Mouse (Mus musculus) thymus, postnatal 4 days (tissue): ENCODE results near the gene Tmem82.

ENCODE experiments used
- DNase-seq: peaks from one replicate; pipeline ENCODE4 v3.0.0; 2021

The Tmem82 gene

GRCm38 (mm10) chr4:141618565-141619243 is at the start of gene Tmem82:
TSS of gene Tmem82 (minus strand) at chr4:141618633.
- peak; percentile 77 for DNase-seq

GRCm38 (mm10) chr4:141664799-141665198 is 46.4 kb upstream of the Tmem82 start, which contains the start of gene Plekhm2:
TSS of gene Plekhm2 (minus strand) at chr4:141664899.
- DNase-seq: no peak

GRCm38 (mm10) chr4:141664011-141664745 is 45.7 kb upstream of the Tmem82 start:
- DNase-seq: peak; percentile 82

DNA sequence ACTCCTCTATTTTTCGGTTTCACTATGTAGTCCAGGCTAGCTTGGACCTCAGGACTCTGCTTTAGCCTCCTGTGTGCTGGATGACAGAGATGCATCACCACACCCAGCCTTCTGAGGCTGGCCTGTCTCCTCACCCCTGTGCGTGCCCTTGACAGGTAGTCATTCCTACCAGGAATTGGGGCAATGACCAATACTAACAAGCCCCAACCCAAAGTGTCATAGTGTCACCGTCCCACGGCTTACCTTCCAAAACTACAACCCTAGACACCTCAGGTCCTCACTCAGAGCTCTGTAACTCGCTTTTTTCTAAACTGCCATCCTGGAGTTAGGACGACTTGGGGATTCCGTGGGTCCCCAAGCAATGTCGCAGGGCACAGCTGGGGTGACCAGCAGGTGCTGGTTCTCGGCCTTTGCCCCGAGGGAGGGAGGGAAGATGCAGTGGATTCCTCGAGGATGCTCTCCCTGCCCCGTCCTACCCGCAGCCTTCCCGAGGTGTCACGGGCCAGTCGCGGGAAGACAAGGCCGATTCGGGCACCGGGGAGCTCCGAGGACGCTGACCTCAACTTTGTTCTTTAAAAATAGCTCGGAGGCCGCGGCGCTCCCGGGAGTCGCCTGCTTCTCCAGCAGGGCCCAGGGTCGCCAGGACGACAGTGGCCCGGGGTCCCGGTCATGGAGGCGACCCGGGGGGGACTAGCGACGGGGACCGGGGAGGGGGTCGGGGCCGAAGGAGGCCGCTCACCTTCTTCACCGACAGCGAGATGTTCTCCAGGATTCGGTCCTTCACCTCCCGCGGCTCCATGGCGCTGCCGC is 44.9 kb upstream of the Tmem82 start:
- DNase-seq: peak; percentile 53

GRCm38 (mm10) chr4:141660884-141661283 is 42.5 kb upstream of the Tmem82 start:
- no peak for DNase-seq

- DNase-seq: peak; percentile 53
Observed at GRCm38 (mm10) chr4:141659739-141660138, 41.3 kb upstream of the Tmem82 start.

- DNase-seq: no peak
Observed at GRCm38 (mm10) chr4:141658846-141659484, 40.5 kb upstream of the Tmem82 start.

DNA sequence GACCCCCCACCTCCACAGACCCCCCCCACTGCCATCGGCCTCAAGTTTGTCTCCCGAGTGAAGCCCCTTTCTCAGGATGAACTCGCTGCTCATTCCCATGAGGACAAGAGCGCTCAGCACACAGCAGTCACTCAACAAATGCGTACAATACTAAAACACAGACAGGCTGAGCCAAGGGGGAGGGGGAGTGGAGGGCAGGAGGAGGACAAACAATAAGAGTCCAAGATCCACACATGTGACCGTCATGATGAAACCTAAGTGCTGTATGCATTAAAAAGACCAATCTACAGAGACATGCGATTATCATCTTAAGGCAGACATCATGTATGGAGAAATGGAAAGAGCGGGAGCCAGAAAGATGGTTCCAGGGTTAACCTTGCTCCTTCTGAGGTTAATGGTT is 38.5 kb upstream of the Tmem82 start:
- DNase-seq: no peak

GRCm38 (mm10) chr4:141655908-141656608 is 37.6 kb upstream of the Tmem82 start:
- DNase-seq: no peak

GRCm38 (mm10) chr4:141654509-141654908 is 36.1 kb upstream of the Tmem82 start:
- DNase-seq: no peak

DNA sequence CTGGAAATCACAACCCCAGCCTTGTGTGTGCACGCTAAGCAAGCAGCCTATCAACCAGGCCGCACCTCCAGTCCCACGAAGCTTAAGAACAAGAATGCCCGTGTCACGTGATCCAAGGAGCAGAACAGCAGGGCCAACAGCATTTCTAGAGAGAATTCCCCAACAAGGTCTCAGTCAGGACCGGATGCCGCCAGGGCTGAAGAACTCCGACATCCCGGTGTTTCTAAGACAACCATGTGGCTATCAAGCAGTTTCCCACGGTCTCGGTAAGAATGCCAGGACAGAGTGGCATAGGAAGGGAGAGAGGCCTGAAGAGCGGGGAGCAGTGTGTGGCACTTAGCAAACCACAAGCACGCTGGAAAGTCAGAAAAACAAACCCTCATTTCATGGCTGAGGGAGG is 35.4 kb upstream of the Tmem82 start:
- DNase-seq: no peak

DNA sequence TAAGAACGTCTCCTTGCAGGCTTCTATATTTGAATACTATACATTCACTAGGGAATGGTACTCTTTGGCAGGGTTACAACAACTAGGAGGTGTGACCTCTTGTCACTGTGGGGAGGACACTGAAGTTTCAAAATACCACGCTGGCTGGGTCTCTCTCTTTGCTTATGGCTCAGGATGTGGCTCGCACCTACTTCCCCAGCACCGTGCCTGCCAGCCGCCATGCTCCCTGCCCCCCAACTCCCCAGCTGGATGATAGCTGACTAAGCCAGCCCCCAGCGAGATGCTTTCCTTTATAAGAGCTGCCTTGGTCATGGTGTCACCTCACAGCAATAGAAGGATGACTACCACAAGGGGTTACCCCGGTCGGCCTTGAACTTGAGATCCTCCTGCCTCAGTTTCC is 34.6 kb upstream of the Tmem82 start:
- DNase-seq: no peak

DNA sequence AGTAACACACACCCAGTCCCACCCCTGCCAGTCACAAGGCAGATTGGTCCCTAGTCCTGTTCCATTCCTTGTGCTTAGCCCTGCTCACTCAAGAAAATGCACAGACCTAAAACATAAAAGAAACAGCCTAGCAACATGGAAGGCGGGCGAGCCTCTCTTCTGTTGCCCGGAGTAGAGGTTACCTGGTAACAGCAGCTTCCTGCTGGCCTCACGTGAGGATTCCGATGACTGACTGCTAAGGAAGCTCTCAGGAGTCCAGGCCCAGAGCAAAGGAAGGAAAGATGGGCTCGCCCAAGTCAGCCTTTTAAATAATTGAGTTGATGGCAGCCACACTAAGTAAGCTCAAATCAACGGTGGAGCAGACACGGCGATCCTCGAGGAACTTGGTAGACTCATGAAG is 33.5 kb upstream of the Tmem82 start:
- DNase-seq: no peak

DNA sequence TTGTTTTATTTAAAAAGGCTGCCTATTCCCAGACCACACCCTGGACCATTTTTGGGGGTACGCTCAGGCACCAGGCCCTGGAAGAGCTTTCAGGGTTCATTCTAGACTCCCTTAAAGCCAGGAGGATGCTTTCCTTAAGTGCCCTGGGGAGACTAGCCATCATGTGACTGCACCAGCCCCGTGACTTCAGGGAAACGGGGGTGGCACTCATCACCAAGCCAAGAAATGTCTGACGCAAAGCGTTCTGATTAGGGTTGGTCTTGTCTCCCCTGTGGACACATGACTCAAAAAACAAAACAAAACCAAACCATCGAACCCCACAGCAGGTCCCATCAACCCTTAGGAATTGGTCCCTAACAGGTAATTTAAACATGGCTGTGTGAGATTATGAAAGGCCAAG is 32.9 kb upstream of the Tmem82 start:
- no peak for DNase-seq

DNA sequence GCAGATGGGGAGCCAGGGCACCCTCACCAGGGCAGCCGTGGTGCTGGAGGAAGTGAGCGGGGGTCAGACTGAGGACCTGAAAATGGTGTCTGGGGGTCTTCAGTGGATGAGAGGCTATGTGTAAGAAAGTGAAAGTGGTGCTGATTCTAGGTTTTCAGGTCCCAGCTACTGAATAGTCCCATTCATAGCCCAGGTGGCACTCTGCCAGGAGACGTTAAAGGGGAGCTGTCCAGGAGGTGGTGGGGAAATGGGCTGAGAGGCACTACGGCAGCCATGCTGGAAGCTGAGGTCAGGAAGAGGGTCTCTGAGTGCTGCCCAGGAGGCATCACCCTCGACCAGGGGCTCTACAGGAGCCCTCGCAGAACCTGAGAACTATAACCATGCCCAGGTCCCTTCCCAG is 30.8 kb upstream of the Tmem82 start:
- no peak for DNase-seq

DNA sequence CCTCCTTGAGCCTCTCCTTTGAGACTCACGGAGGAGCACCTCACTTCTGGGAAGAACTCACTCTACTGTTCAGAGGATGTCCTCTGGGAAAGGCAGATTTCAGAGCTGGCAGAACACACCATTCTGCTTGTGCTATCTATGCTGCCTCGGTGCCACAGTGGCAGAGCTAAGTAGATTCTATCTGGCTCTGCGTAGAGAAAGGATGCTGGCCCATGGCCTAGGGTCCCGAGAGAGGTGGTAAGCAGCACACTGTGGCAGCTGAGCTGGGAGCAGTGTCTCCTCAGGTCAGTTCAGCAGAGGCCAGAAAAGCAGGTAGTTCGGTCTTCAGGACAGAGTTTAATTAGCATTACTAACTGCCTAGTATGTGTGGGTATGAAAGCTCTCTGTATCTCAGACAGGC is 29.8 kb upstream of the Tmem82 start:
- no peak for DNase-seq

DNA sequence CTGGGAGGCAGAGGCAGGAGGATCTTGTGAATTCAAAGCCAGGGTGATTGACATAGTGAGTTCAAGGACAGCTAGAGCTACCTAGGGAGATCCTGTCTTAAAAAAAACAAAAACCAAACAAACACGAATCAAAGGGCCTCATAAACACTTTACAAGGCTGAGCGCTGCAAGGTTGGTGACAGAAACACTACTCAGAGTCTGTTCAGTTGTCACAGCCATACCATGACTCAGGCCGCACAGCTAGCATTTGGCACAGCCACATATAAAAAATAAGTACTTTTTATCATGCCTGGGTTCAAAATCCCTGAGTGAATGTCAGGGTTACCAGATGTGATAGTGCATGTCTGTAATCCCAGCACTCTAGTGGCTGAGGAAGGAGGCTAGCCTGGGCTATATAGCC is 28.8 kb upstream of the Tmem82 start:
- no peak for DNase-seq

DNA sequence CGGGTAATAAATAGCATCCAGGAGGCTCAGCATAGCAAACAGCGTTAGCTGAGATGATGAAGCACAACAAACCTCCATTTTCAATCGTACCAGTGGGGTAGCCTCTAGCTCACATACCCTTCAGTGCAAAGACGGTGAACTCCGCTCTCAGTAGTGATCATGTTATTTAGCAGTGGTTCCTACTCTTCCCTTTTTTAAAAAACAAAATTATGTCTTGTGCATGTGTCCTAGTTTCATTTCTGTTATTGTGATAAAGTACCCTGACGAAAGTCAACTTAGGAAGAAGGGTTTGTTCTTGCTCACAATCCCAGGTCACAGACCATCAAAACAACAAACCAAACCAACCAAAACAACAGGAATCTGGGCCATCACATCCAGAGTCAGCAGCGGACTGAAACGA is 27.6 kb upstream of the Tmem82 start:
- DNase-seq: no peak

- no peak for DNase-seq
Observed at GRCm38 (mm10) chr4:141643118-141643855, 24.9 kb upstream of the Tmem82 start.

DNA sequence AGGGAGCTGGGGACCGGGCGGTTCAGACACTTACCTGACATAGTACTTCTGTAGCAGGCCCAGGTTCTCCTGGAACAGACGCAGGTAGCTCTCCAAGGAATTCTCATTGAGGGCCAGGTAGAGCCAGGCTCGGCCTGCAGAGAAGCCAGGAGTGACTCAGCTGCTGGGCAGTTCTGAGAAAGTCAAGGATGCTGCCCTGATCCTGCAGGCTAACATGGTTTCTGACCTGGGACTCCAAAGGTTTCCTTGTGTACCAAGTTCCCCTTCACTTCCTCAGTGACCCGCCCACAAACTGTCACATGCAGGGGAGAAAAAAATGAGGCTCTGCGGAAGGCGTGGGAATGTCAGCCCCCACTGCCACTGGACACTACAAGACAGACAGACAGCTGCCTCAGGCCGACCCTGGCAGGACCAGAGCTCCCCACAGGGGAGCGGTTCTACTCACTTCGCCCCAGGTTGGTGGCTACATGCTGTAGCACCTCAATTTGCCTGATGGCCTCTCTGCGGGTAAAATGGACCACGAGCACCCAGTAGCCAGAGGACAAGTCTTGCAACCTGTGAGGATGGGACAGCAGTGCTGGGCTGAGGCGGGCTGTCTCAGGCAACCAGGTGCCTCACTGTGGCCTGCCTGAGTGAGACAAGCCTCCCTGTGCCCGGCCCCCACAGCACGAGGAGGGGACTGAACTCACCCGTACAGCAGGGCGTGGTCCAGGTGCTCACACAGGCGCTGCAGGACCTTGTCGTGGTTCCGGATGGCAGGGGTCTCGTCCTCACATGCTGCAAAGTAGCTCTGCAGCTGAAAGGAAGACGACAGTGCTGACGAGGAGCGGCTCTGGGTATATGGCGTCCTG is 23.8 kb upstream of the Tmem82 start:
- no peak for DNase-seq

DNA sequence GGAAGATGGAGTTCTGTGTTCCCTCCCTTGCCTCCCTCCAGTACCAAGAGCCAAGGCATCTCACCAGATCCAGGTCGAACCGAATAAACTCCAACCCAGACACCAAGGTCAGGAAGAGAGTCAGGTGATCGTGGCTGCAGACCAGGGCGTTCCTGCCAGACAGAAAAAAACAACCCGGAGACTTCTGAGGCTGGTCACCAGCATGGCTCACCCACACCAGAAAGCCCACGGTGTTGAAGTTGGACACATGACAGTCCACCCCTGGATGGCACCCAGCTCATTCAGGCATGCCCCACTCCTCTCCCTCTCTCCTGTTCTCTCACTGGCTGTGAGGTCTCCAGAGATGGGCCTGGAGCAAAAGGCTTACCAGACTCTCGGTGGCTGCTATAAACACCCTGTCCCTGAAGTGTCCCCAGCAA is 22.9 kb upstream of the Tmem82 start:
- DNase-seq: no peak
